Mouse (Mus musculus): Measurements from ENCODE around the gene Bach1.

DNA sequence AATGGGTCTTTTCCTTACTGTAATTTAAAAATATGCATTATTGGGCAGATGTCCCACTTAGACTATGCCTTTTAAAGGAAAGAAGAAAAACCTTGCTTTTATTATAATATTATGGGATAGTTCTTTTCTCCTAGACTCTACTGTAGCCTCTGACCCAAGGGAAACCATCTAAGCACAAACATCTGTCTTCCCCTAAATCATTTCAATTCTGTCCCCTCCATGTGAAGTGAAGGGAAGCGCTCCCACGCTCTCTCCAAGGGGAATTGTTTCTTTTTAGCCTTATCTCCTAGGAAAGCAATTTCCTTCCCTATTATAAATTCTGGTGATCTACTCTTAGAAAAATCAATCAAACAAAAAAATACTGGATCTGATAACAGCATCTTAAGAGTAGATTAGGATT lies 71.8 kb downstream of the Bach1 start:
- TF ChIP-seq CTCF (IDR thresholded peaks at IDR 0.05; ENCODE audit: extremely low read depth, insufficient read depth, insufficient read length, insufficient replicate concordance) (no peak), POLR2A (IDR thresholded peaks at IDR 0.05; ENCODE audit: low read depth, low read length) (no peak)

Measured in spleen, adult 2 months (tissue).